Mouse (Mus musculus): ENCODE measurements around the gene Nsd1. TPM values are rescaled to one million over a fixed set of nuclear protein-coding genes. Genes with fewer than 3 reads are reported as not detected.

The Nsd1 gene
- total RNA-seq, 2 experiments from 2014 or later: 99.2 to 130 TPM

GRCm38 (mm10) chr13:55329683-55330566 is 120.3 kb downstream of the Nsd1 start, which contains the start of gene Mxd3:
Gene Mxd3 (minus strand): TSS chr13:55329823.
- DNase-seq: peak; percentile 88

- DNase-seq: no peak
These were observed 121.2 kb downstream of the Nsd1 start for GRCm38 (mm10) chr13:55330567-55331400.

- DNase-seq: no peak
These were observed 122.7 kb downstream of the Nsd1 start for GRCm38 (mm10) chr13:55332331-55332730.

- no peak for DNase-seq
These were observed 126.1 kb downstream of the Nsd1 start for GRCm38 (mm10) chr13:55335701-55336100.

GRCm38 (mm10) chr13:55337341-55337975 is 127.9 kb downstream of the Nsd1 start:
- no peak for DNase-seq

GRCm38 (mm10) chr13:55338131-55339054 is 128.8 kb downstream of the Nsd1 start:
- no peak for DNase-seq

- no peak for DNase-seq
These were observed 129.7 kb downstream of the Nsd1 start for GRCm38 (mm10) chr13:55339259-55339658.

- DNase-seq: no peak
These were observed 132.9 kb downstream of the Nsd1 start for GRCm38 (mm10) chr13:55342469-55342868.

- DNase-seq: no peak
These were observed 134.7 kb downstream of the Nsd1 start for GRCm38 (mm10) chr13:55344286-55344685.

GRCm38 (mm10) chr13:55346745-55347144 is 137.2 kb downstream of the Nsd1 start:
- DNase-seq: no peak

GRCm38 (mm10) chr13:55361145-55361544 is 151.6 kb downstream of the Nsd1 start:
- DNase-seq: no peak

GRCm38 (mm10) chr13:55361974-55362452 is 152.4 kb downstream of the Nsd1 start:
- DNase-seq: no peak

- DNase-seq: peak; percentile 96
These were observed 153.0 kb downstream of the Nsd1 start, which contains the start of gene Lman2 for GRCm38 (mm10) chr13:55362453-55363060. Gene Lman2 (minus strand): TSS chr13:55362783.

Other genes with a start within 250 kb of the Nsd1 start
- gene Hk3, start 188.4 kb upstream of the Nsd1 start, total RNA-seq (2021): 1 to 10 TPM; 1.7 to 2.0 TPM
- gene Uimc1, start 109.5 kb upstream of the Nsd1 start, total RNA-seq (2021): 10 to 100 TPM; 26.0 to 27.6 TPM
- gene Zfp346, start 104.5 kb upstream of the Nsd1 start, total RNA-seq (2021): 10 to 100 TPM; 32.3 to 40.5 TPM
- not detected for gene Gm17617, start 76.2 kb upstream of the Nsd1 start, total RNA-seq (2021)
- gene Fgfr4, start 57.1 kb upstream of the Nsd1 start, total RNA-seq (2021): 10 to 100 TPM; 22.3 to 28.2 TPM
- 100 to 1,000 TPM; 168 to 185 TPM for gene Prelid1, start 110.7 kb downstream of the Nsd1 start, total RNA-seq (2021)
- 10 to 100 TPM; 54.8 to 67.8 TPM for gene Rab24, start 112.2 kb downstream of the Nsd1 start, total RNA-seq (2021)
- 10 to 100 TPM; 11.0 to 12.8 TPM for gene Mxd3, start 120.0 kb downstream of the Nsd1 start, total RNA-seq (2021)
- 100 to 1,000 TPM; 105 to 113 TPM for gene Lman2, start 153.0 kb downstream of the Nsd1 start, total RNA-seq (2021)
- gene Rgs14, start 159.9 kb downstream of the Nsd1 start, total RNA-seq (2021): 1 to 10 TPM; 1.9 to 2.6 TPM
- gene Slc34a1, start 188.4 kb downstream of the Nsd1 start, total RNA-seq (2021): under 1 TPM in 1 of 2 experiments, not detected in 1; 0.42 TPM
- gene Pfn3, start 205.4 kb downstream of the Nsd1 start, total RNA-seq (2021): not detected
- gene F12, start 217.0 kb downstream of the Nsd1 start, total RNA-seq (2021): 100 to 1,000 TPM in 1 of 2 experiments, 10 to 100 TPM in 1; 39.7 to 101 TPM
- 10 to 100 TPM; 40.2 to 47.0 TPM for gene Grk6, start 235.3 kb downstream of the Nsd1 start, total RNA-seq (2021)

Measured in adrenal gland, postnatal 10 days (tissue).